Mouse (Mus musculus) heart, postnatal 0 days (tissue): Measurements from ENCODE around the gene 1700020N01Rik. TPM values are rescaled to one million over a fixed set of nuclear protein-coding genes. Genes with fewer than 3 reads are reported as not detected.

Experiments
- ATAC-seq: fragments of 200-750 bp; cut with Nextera tagmentation; 2 replicates; pipeline ENCODE4 v1.8.0; 2017; ENCODE audit warnings: low read depth, moderate number of reproducible peaks, moderate library complexity; ENCODE audit not compliant: insufficient read depth
- DNase-seq: peaks from one replicate; pipeline ENCODE4 v3.0.0-alpha.2; 2016; ENCODE audit warnings: low spot score
- H3K27ac ChIP-seq: fragments of 300-500 bp; sonication (generic); 2 replicates; pipeline ENCODE4 v1.5.1; 2014; ENCODE audit warnings: low read depth, mild to moderate bottlenecking
- H3K27me3 ChIP-seq: fragments of 300-500 bp; sonication (generic); 2 replicates; pipeline ENCODE4 v1.6.1; 2014; ENCODE audit warnings: low read length, mixed read lengths; ENCODE audit not compliant: control insufficient read depth, insufficient read depth
- H3K36me3 ChIP-seq: fragments of 300-500 bp; sonication (generic); replicated peaks from 2 replicates; pipeline ENCODE4 v1.6.1; 2014; ENCODE audit warnings: low read length, mixed read lengths; ENCODE audit not compliant: control insufficient read depth, insufficient read depth
- H3K4me1 ChIP-seq: fragments of 300-500 bp; sonication (generic); 2 replicates; pipeline ENCODE4 v1.6.1; 2014; ENCODE audit warnings: antibody characterized with exemption; ENCODE audit not compliant: control insufficient read depth, insufficient read depth
- H3K4me2 ChIP-seq: fragments of 300-500 bp; sonication (generic); 2 replicates; pipeline ENCODE4 v1.6.1; 2014; ENCODE audit warnings: low read depth, mild to moderate bottlenecking, low read length, moderate library complexity
- H3K4me3 ChIP-seq: fragments of 300-500 bp; sonication (generic); 2 replicates; pipeline ENCODE4 v1.5.1; 2014; ENCODE audit warnings: low read depth, low read length
- H3K9ac ChIP-seq: fragments of 300-500 bp; sonication (generic); replicated peaks from 2 replicates; pipeline ENCODE4 v1.6.1; 2014; ENCODE audit warnings: low read depth, low read length, mixed read lengths
- H3K9me3 ChIP-seq: fragments of 300-500 bp; sonication (generic); replicated peaks from 2 replicates; pipeline ENCODE4 v1.6.1; 2016; ENCODE audit warnings: low read length; ENCODE audit not compliant: control insufficient read depth
- CTCF ChIP-seq: IDR thresholded peaks from 2 replicates; pipeline ENCODE4 v1.5.1; 2016; ENCODE audit warnings: antibody characterized with exemption, control low read depth, low read depth
- EP300 ChIP-seq: IDR thresholded peaks from 2 replicates; pipeline ENCODE4 v1.6.1; 2016; ENCODE audit warnings: antibody characterized with exemption, low read depth
- WGBS: fragments of 180-500 bp; shearing (Covaris S2); extraction: QIAGEN DNeasy Blood & Tissue Kit; methylation state at CpG from one replicate; pipeline ENCODE4 v1.1.7; 2014; 5-methylcytosine and 5-hydroxymethylcytosine counted together
- polyA plus RNA-seq: library from polyadenylated mRNA; unstranded; fragments of >200 nt; fragmentation: Nextera tagmentation; extraction: Ambion mirVana; gene quantifications from 2 replicates; pipeline ENCODE4 v1.2.1, GENCODE M21; 2015
- total RNA-seq: library from RNA; depleted of rRNA; stranded (reverse); fragments of >200 nt; gene quantifications from 2 replicates; pipeline ENCODE4 v1.2.3, GENCODE M21; 2014; ENCODE audit warnings: low replicate concordance

1700020N01Rik gene
- total and polyA plus RNA-seq, 2 experiments from 2014 or later = not detected

- Histone ChIP-seq H3K4me1 (peaks cover 12% of the 10 kb centered on the region), H3K9ac (no peak overlapping the region), H3K4me3 (no peak overlapping the region), H3K36me3 (no peaks in the 10 kb centered on the region), H3K27me3 (no peaks in the 10 kb centered on the region), H3K27ac (peak overlapping the region; percentile 33; the same call in 1 of the 2 replicates), H3K9me3 (no peaks in the 10 kb centered on the region), H3K4me2 (no peak overlapping the region)
- WGBS = 24% methylated on average over 4 of the region's 4 CpGs
- DNase-seq (peak; percentile 24), ATAC-seq (peak; percentile 64)
- TF ChIP-seq EP300 (no peak), CTCF (no peak)
Observed at GRCm38 (mm10) chr10:21605011-21605571, 12.1 kb downstream of the 1700020N01Rik start.

GRCm38 (mm10) chr10:21605601-21606000, 12.7 kb downstream of the 1700020N01Rik start:
- 75% methylated on average over 5 of the region's 5 CpGs for WGBS
- no peak for ATAC-seq

GRCm38 (mm10) chr10:21606931-21607330, 14.0 kb downstream of the 1700020N01Rik start:
- Histone ChIP-seq H3K4me1 (peaks cover 12% of the 10 kb centered on the region), H3K9me3 (no peaks in the 10 kb centered on the region), H3K27ac (no peak overlapping the region), H3K36me3 (no peaks in the 10 kb centered on the region), H3K4me3 (no peak overlapping the region), H3K27me3 (no peaks in the 10 kb centered on the region), H3K9ac (no peak overlapping the region), H3K4me2 (no peak overlapping the region)
- WGBS = 40% methylated on average over 5 of the region's 5 CpGs
- TF ChIP-seq EP300 = no peak
- no peak for TF ChIP-seq CTCF
- no peak for DNase-seq
- ATAC-seq = no peak

More at GRCm38 (mm10) chr10:21605601-21606000, 12.7 kb downstream of the 1700020N01Rik start:
- Histone ChIP-seq H3K9ac (no peak overlapping the region), H3K4me1 (peaks cover 12% of the 10 kb centered on the region), H3K9me3 (no peaks in the 10 kb centered on the region), H3K27ac (no peak overlapping the region; the same call in 1 of the 2 replicates), H3K27me3 (no peaks in the 10 kb centered on the region), H3K4me2 (no peak overlapping the region), H3K4me3 (no peak overlapping the region), H3K36me3 (no peaks in the 10 kb centered on the region)
- TF ChIP-seq CTCF (no peak), EP300 (no peak)
- DNase-seq = no peak

- DNase-seq (no peak), ATAC-seq (no peak)
- TF ChIP-seq CTCF (no peak), EP300 (no peak)
- H3K27me3 ChIP-seq = no peaks in the 10 kb centered on the region
- H3K36me3 ChIP-seq = no peaks in the 10 kb centered on the region
- no peak overlapping the region for H3K27ac ChIP-seq
- no peak overlapping the region for H3K4me2 ChIP-seq
- H3K9me3 ChIP-seq = no peaks in the 10 kb centered on the region
- peaks cover 12% of the 10 kb centered on the region for H3K4me1 ChIP-seq
- no peak overlapping the region for H3K4me3 ChIP-seq
- no peak overlapping the region for H3K9ac ChIP-seq
- WGBS = 72% methylated on average over 2 of the region's 2 CpGs
Observed at GRCm38 (mm10) chr10:21609583-21609982, 16.6 kb downstream of the 1700020N01Rik start.

GRCm38 (mm10) chr10:21613021-21613860, 20.3 kb downstream of the 1700020N01Rik start:
- Histone ChIP-seq H3K36me3 (no peaks in the 10 kb centered on the region), H3K4me3 (no peak overlapping the region), H3K4me1 (0 out of 2 replicates have a peak, but pooled peaks cover 5% of the 10 kb centered on the region), H3K9me3 (no peaks in the 10 kb centered on the region), H3K9ac (no peak overlapping the region), H3K27me3 (no peaks in the 10 kb centered on the region), H3K4me2 (no peak overlapping the region), H3K27ac (no peak overlapping the region)
- WGBS = 84% methylated on average over 4 of the region's 4 CpGs
- no peak for TF ChIP-seq CTCF
- no peak for TF ChIP-seq EP300
- DNase-seq (no peak), ATAC-seq (no peak)
